Mouse (Mus musculus): ENCODE measurements around the gene Ptgr2. TPM values are rescaled to one million over a fixed set of nuclear protein-coding genes. Genes with fewer than 3 reads are reported as not detected.
A peak's percentile ranks its signal among the peaks of the same experiment; 100 is the strongest.
"Not testable (repeated sequence)": the region's sequence is repeated elsewhere in the genome, so short reads cannot be mapped to it uniquely, and the experiment has no call there.

The Ptgr2 gene
- polyA plus RNA-seq (2015; fragmentation: Nextera tagmentation; extraction: Ambion mirVana): 28.0 and 30.2 TPM in 2 replicates

GRCm38 (mm10) chr12:84284885-84285592, at the start of gene Ptgr2:
Gene Ptgr2, plus strand, starts transcription at chr12:84285232.
- WGBS (ENCODE audit: insufficient replicate concordance): under 1% methylated on average over 39 of the region's 39 CpGs
- peak within 1 kb of the TSS; percentile 93 for H3K27ac ChIP-seq (ENCODE audit: low read depth)
- H3K4me2 ChIP-seq (ENCODE audit: low read depth, low read length): peak within 1 kb of the TSS; percentile 77
- H3K9me3 ChIP-seq (ENCODE audit: low read length): no peaks in the 10 kb centered on the region
- ATAC-seq (peak; percentile 98), DNase-seq (peak; percentile 95)
- peaks cover 2% of the 10 kb centered on the region for H3K36me3 ChIP-seq (replicated peaks; ENCODE audit: insufficient read depth, low read length)
- TF ChIP-seq EP300 (IDR thresholded peaks at IDR 0.05; ENCODE audit: low read depth) (peak; percentile 83), CTCF (IDR thresholded peaks at IDR 0.05; ENCODE audit: low read depth) (peak; percentile 40)
- H3K9ac ChIP-seq (replicated peaks): peak within 1 kb of the TSS; percentile 70
- no peaks in the 10 kb centered on the region for H3K27me3 ChIP-seq (ENCODE audit: insufficient read depth, low read length)
- H3K4me3 ChIP-seq (ENCODE audit: low read depth, low read length): peak within 1 kb of the TSS; percentile 72
- H3K4me1 ChIP-seq (ENCODE audit: insufficient read depth): peaks cover 17% of the 10 kb centered on the region

- WGBS (ENCODE audit: insufficient replicate concordance): 88% methylated on average over 6 of the region's 6 CpGs
- DNase-seq (no peak), ATAC-seq (no peak)
- no peak overlapping the region for H3K9ac ChIP-seq (replicated peaks)
- no peak overlapping the region for H3K4me3 ChIP-seq (ENCODE audit: low read depth, low read length)
- no peak overlapping the region for H3K4me2 ChIP-seq (ENCODE audit: low read depth, low read length)
- H3K9me3 ChIP-seq (ENCODE audit: low read length): no peaks in the 10 kb centered on the region
- H3K27me3 ChIP-seq (ENCODE audit: insufficient read depth, low read length): 0 out of 2 replicates have a peak, but pooled peaks cover 2% of the 10 kb centered on the region
- no peak for TF ChIP-seq EP300 (IDR thresholded peaks at IDR 0.05; ENCODE audit: low read depth)
- TF ChIP-seq CTCF (IDR thresholded peaks at IDR 0.05; ENCODE audit: low read depth): no peak
- H3K4me1 ChIP-seq (ENCODE audit: insufficient read depth): peaks cover 8% of the 10 kb centered on the region; the same call in 1 of the 2 replicates
- no peaks in the 10 kb centered on the region for H3K36me3 ChIP-seq (replicated peaks; ENCODE audit: insufficient read depth, low read length)
- H3K27ac ChIP-seq (ENCODE audit: low read depth): no peak overlapping the region
These were observed 49.5 kb upstream of the Ptgr2 start for GRCm38 (mm10) chr12:84235577-84235976.

- DNase-seq: no peak
- Histone ChIP-seq H3K9me3 (ENCODE audit: low read length) (no peaks in the 10 kb centered on the region), H3K9ac (replicated peaks) (no peak overlapping the region), H3K4me2 (ENCODE audit: low read depth, low read length) (no peak overlapping the region), H3K27ac (ENCODE audit: low read depth) (no peak overlapping the region), H3K4me3 (ENCODE audit: low read depth, low read length) (no peak overlapping the region), H3K27me3 (ENCODE audit: insufficient read depth, low read length) (0 out of 2 replicates have a peak, but pooled peaks cover 2% of the 10 kb centered on the region), H3K4me1 (ENCODE audit: insufficient read depth) (peaks cover 8% of the 10 kb centered on the region; the same call in 1 of the 2 replicates), H3K36me3 (replicated peaks; ENCODE audit: insufficient read depth, low read length) (no peaks in the 10 kb centered on the region)
- TF ChIP-seq EP300 (IDR thresholded peaks at IDR 0.05; ENCODE audit: low read depth) (no peak), CTCF (IDR thresholded peaks at IDR 0.05; ENCODE audit: low read depth) (0 out of 2 replicates have a peak, but pooled peaks have one; percentile 1)
- no peak for ATAC-seq
- WGBS (ENCODE audit: insufficient replicate concordance): 72% methylated on average over 10 of the region's 10 CpGs
These were observed 48.9 kb upstream of the Ptgr2 start for GRCm38 (mm10) chr12:84235981-84236752.

GRCm38 (mm10) chr12:84237036-84237435, 48.0 kb upstream of the Ptgr2 start:
- H3K4me1 ChIP-seq (ENCODE audit: insufficient read depth); H3K27me3 ChIP-seq (ENCODE audit: insufficient read depth, low read length); H3K9me3 ChIP-seq (ENCODE audit: low read length); DNase-seq; H3K4me3 ChIP-seq (ENCODE audit: low read depth, low read length); H3K4me2 ChIP-seq (ENCODE audit: low read depth, low read length); ATAC-seq; H3K36me3 ChIP-seq (replicated peaks; ENCODE audit: insufficient read depth, low read length); H3K9ac ChIP-seq (replicated peaks); H3K27ac ChIP-seq (ENCODE audit: low read depth): not testable (repeated sequence)
- WGBS (ENCODE audit: insufficient replicate concordance): 69% methylated on average over 5 of the region's 5 CpGs

GRCm38 (mm10) chr12:84243076-84243770, 41.8 kb upstream of the Ptgr2 start:
- Histone ChIP-seq H3K9me3 (ENCODE audit: low read length) (no peaks in the 10 kb centered on the region), H3K4me2 (ENCODE audit: low read depth, low read length) (no peak overlapping the region), H3K27ac (ENCODE audit: low read depth) (peak overlapping the region; percentile 34; the same call in 1 of the 2 replicates), H3K4me3 (ENCODE audit: low read depth, low read length) (no peak overlapping the region), H3K36me3 (replicated peaks; ENCODE audit: insufficient read depth, low read length) (no peaks in the 10 kb centered on the region), H3K4me1 (ENCODE audit: insufficient read depth) (no peaks in the 10 kb centered on the region), H3K9ac (replicated peaks) (no peak overlapping the region), H3K27me3 (ENCODE audit: insufficient read depth, low read length) (0 out of 2 replicates have a peak, but pooled peaks cover 2% of the 10 kb centered on the region)
- ATAC-seq: peak; percentile 44
- peak; percentile 34 for DNase-seq
- TF ChIP-seq CTCF (IDR thresholded peaks at IDR 0.05; ENCODE audit: low read depth): no peak
- no peak for TF ChIP-seq EP300 (IDR thresholded peaks at IDR 0.05; ENCODE audit: low read depth)
- 47% methylated on average over 7 of the region's 7 CpGs for WGBS (ENCODE audit: insufficient replicate concordance)

GRCm38 (mm10) chr12:84245683-84246082, 39.3 kb upstream of the Ptgr2 start:
- Histone ChIP-seq H3K9me3 (ENCODE audit: low read length) (no peaks in the 10 kb centered on the region), H3K9ac (replicated peaks) (no peak overlapping the region), H3K4me3 (ENCODE audit: low read depth, low read length) (no peak overlapping the region), H3K4me1 (ENCODE audit: insufficient read depth) (no peaks in the 10 kb centered on the region), H3K27me3 (ENCODE audit: insufficient read depth, low read length) (no peaks in the 10 kb centered on the region), H3K4me2 (ENCODE audit: low read depth, low read length) (no peak overlapping the region), H3K36me3 (replicated peaks; ENCODE audit: insufficient read depth, low read length) (no peaks in the 10 kb centered on the region), H3K27ac (ENCODE audit: low read depth) (peak overlapping the region; percentile 5; the same call in 1 of the 2 replicates)
- 60% methylated on average over 5 of the region's 5 CpGs for WGBS (ENCODE audit: insufficient replicate concordance)
- DNase-seq (no peak), ATAC-seq (no peak)
- TF ChIP-seq EP300 (IDR thresholded peaks at IDR 0.05; ENCODE audit: low read depth): no peak

All from liver, postnatal 0 days (tissue).